Mouse (Mus musculus) thymus, adult 2 months (tissue): Measurements from ENCODE around the gene Dlat. TPM values are rescaled to one million over a fixed set of nuclear protein-coding genes. Genes with fewer than 3 reads are reported as not detected.

ENCODE experiments used
- DNase-seq: peaks from one replicate; pipeline ENCODE4 v3.0.0; 2021
- H3K27ac ChIP-seq: fragments of 200-500 bp; 2 replicates; pipeline ENCODE4 v1.5.1; 2012; ENCODE audit warnings: low read length, control low read depth; ENCODE audit not compliant: control insufficient read depth, insufficient read depth
- H3K27me3 ChIP-seq: fragments of 200-500 bp; 2 replicates; pipeline ENCODE4 v1.6.1; 2012; ENCODE audit warnings: mild to moderate bottlenecking, low read length, moderate library complexity, mixed read lengths; ENCODE audit not compliant: control insufficient read depth, insufficient read depth
- H3K36me3 ChIP-seq: fragments of 200-500 bp; 2 replicates; pipeline ENCODE4 v1.6.1; 2012; ENCODE audit warnings: mild to moderate bottlenecking, low read length, moderate library complexity; ENCODE audit not compliant: control insufficient read depth, insufficient read depth
- H3K4me1 ChIP-seq: fragments of 200-500 bp; replicated peaks from 2 replicates; pipeline ENCODE4 v1.6.1; 2012; ENCODE audit warnings: low read length; ENCODE audit not compliant: control insufficient read depth, insufficient read depth
- H3K4me3 ChIP-seq: fragments of 200-500 bp; 2 replicates; pipeline ENCODE4 v1.5.1; 2012; ENCODE audit warnings: mild to moderate bottlenecking, low read length, control low read depth, moderate library complexity; ENCODE audit not compliant: control insufficient read depth, insufficient read depth
- CTCF ChIP-seq: fragments of 200-500 bp; IDR thresholded peaks from 2 replicates; pipeline ENCODE4 v1.5.1; 2012; ENCODE audit warnings: mild to moderate bottlenecking, control low read depth, low read length, moderate library complexity, borderline replicate concordance; ENCODE audit not compliant: control insufficient read depth, poor library complexity, insufficient read depth; ENCODE audit errors: extremely low read depth
- POLR2A ChIP-seq: fragments of 200-500 bp; IDR thresholded peaks from 2 replicates; pipeline ENCODE4 v1.6.1; 2012; ENCODE audit warnings: mild to moderate bottlenecking, low read length, control low read depth, moderate library complexity; ENCODE audit not compliant: control insufficient read depth, poor library complexity, insufficient read depth; ENCODE audit errors: extremely low read depth
- WGBS: fragments of 180-500 bp; shearing (Covaris S2); methylation state at CpG from one replicate; pipeline ENCODE4 v1.1.7; 2018; 5-methylcytosine and 5-hydroxymethylcytosine counted together
- polyA plus RNA-seq: library from polyadenylated mRNA; depleted of rRNA; stranded (reverse); fragments of >200 nt; gene quantifications from 2 replicates; pipeline ENCODE4 v1.2.3, GENCODE M21; 2012; rRNA removed

Gene Dlat
- polyA plus RNA-seq: 23.8 and 24.5 TPM in 2 replicates

DNA sequence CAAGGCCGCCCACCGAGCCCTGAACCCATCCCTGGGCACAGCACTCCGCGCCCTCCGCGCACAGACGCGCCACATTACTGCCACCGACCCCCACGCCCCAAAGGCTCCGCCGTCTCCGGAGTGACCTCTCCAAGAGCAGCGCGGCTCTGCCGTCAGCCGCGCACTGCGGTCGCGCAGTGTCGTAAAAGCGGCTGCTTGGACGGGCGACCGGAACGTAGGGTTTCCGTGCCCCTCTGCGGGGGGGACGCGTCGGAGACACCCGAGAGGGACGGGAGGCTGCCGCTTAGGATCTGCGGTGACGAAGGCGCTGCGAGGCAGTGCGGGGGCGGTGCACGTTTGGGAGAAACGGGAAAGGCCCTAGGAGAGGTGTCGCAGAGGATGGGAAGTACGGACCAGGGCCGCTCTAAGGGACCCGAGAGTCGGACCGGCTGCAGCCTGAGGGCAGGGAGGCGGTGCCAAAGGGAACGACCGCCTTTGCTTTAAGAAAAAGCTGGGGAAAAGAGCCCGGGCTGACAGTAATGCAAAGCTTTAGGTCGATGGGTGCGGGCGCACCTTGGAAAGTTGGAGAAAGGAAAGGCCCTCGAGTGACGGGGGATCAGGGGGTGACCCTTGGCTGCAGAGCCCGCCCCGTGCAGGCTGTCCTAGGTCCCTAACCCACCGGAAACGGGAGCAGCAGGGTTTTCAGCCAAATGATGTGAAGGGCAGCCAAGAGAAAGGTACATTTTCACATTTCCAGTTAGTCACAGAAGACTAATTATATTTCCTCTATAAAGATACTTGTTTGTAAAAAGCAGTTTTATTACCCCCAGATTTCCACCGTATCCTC lies at the start of gene Dlat:
TSS of gene Dlat (minus strand) at position 389 of the 826 bp plus-strand sequence.
- Histone ChIP-seq H3K4me3 (peak within 1 kb of the TSS; percentile 97), H3K27ac (no peak within 1 kb of the TSS), H3K4me1 (peaks cover 4% of the 10 kb centered on the region), H3K36me3 (no peaks in the 10 kb centered on the region), H3K27me3 (no peaks in the 10 kb centered on the region)
- under 1% methylated on average over 63 of the region's 63 CpGs for WGBS
- DNase-seq: peak; percentile 86
- TF ChIP-seq CTCF (no peak; the same call in 1 of the 2 replicates), POLR2A (peak; percentile 81)

DNA sequence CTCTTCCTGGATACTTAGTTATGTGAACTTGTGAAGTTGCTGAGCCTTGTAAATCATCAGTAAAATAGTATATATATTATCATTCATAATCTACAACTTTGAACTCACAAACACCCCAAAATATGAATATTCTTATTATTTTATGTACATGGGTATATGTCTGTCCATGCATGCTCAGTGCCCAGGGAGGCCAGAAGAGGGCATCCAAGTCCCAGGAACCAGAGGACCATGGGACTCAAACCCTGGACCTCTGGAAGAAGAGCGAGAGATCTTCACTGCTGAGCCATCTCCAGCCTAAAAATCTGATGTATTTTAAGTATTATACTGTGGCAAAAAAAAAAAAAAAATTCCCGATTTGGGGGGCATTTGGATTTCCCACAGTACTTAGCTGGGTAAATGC lies 49.5 kb upstream of the Dlat start:
- TF ChIP-seq POLR2A (no peak), CTCF (no peak)
- Histone ChIP-seq H3K27ac (no peak overlapping the region), H3K36me3 (no peaks in the 10 kb centered on the region), H3K4me3 (no peak overlapping the region), H3K27me3 (no peaks in the 10 kb centered on the region), H3K4me1 (no peaks in the 10 kb centered on the region)
- DNase-seq: peak; percentile 8
- 36% methylated on average over 2 of the region's 2 CpGs for WGBS

- TF ChIP-seq CTCF: no peak
- TF ChIP-seq POLR2A: no peak
- H3K4me3 ChIP-seq: no peak overlapping the region
- H3K36me3 ChIP-seq: no peaks in the 10 kb centered on the region
- DNase-seq: no peak
- H3K4me1 ChIP-seq: no peaks in the 10 kb centered on the region
- H3K27ac ChIP-seq: no peak overlapping the region
- H3K27me3 ChIP-seq: peaks cover 1% of the 10 kb centered on the region
- WGBS: 89% methylated on average over 6 of the region's 6 CpGs
Observed at GRCm38 (mm10) chr9:50704907-50705306, 45.3 kb upstream of the Dlat start.

DNA sequence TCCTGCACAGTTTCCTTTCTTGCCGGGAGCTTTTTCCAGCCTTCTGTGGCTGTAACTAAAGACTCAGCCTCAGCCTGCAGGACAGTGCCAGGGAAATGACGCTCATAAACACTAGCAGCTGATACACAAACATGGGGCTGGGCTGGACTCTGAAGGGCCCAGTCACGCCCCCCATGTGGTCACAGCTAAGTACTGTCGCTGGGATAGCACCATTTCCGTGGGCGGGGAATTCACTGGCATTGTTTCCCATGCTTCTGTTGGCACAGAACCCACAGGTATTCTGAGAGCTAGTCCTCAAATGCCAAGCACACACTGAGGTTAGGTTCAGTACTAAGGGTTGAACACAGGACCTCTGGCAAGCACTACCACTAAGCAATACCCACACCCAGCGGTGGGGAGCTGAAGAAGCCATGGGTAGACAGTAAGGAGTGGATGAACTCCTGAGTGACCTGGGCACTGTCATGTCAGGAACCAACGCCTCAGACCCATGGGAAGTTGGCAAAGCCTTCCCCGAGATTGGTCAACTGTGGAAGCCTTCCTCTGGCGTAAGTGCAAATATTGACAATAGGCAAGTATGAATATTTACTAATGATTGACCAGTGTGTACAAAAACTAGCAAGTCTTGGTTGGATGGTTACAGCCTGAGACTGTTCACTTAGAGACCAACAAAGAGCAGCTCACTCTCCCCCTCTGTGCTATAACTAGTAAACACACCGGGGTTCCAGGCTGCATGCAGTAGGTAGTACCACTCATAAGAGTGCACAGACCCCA lies 41.5 kb upstream of the Dlat start:
- Histone ChIP-seq H3K36me3 (no peaks in the 10 kb centered on the region), H3K27me3 (peaks cover 15% of the 10 kb centered on the region), H3K4me3 (no peak overlapping the region), H3K27ac (no peak overlapping the region), H3K4me1 (peaks cover 9% of the 10 kb centered on the region)
- no peak for DNase-seq
- TF ChIP-seq CTCF (no peak), POLR2A (no peak)
- WGBS: 71% methylated on average over 11 of the region's 11 CpGs

DNA sequence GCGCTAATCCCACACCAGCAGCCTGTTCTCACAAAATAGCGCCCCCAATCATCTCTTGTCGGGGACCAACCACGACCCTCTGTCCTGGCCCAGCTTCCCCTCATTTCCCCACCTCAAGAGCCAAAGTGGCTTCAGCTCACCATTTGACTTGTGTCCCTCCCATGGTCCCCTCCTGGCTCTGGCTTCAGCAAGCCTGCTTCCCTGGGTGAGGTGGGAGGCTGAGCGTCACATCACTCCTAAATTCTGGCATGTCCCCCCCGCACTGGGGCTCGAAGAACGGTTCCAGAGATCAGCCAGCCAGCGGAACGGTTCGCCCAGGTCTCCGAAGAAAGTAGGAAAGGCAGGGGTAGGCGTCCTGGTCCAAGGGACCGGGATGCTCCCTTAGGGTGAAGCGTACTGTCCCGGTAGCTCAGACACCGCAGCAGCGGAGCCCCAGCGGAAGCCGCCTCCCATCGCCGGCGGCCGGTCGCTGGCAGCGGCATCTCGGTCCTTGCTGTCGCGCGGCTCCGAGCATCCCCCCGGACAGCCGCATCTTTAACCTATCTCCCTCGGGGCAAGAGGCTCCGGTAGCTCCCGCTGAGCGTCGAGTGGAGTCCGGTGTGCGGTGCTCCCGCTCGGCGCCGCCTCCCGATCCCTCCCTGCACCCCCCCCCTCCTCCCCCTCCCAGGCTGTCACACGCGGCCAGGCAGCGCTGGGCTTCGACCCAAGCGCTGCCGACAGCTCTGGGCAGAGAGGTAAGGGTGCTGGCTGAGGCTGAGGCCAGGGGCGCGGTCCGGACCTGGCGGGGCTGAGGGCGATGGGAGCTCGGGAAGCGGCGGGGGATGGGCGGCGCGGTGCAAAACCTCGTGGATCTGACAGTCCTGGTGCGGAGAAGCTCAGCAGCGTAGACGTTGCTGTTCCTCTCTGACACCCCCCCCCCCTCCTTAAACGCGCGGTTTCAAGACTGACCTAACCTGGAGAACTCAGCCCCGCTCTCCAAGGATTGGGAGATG lies 39.1 kb upstream of the Dlat start:
- 2% methylated on average over 70 of the region's 70 CpGs for WGBS
- H3K27me3 ChIP-seq: peaks cover 15% of the 10 kb centered on the region
- H3K4me1 ChIP-seq: peaks cover 9% of the 10 kb centered on the region
- H3K27ac ChIP-seq: no peak overlapping the region
- DNase-seq: peak; percentile 33
- H3K36me3 ChIP-seq: no peaks in the 10 kb centered on the region
- TF ChIP-seq POLR2A (no peak), CTCF (no peak)
- H3K4me3 ChIP-seq: peak overlapping the region; percentile 35

GRCm38 (mm10) chr9:50697706-50698041 lies 38.1 kb upstream of the Dlat start:
- Histone ChIP-seq H3K27me3 (peaks cover 15% of the 10 kb centered on the region), H3K4me3 (no peak overlapping the region), H3K27ac (no peak overlapping the region), H3K36me3 (no peaks in the 10 kb centered on the region), H3K4me1 (peaks cover 9% of the 10 kb centered on the region)
- peak; percentile 26 for DNase-seq
- 3% methylated on average over 12 of the region's 12 CpGs for WGBS
- TF ChIP-seq CTCF (no peak), POLR2A (no peak)
